Mouse (Mus musculus) midbrain, embryonic 16.5 days (tissue): Measurements from ENCODE around the gene Nin. TPM values are rescaled to one million over a fixed set of nuclear protein-coding genes. Genes with fewer than 3 reads are reported as not detected.

Experiments
- ATAC-seq: fragments of 200-750 bp; cut with Nextera tagmentation; 2 replicates; pipeline ENCODE4 v1.8.0; 2017; ENCODE audit warnings: moderate TSS enrichment
- H3K27ac ChIP-seq: fragments of 300-500 bp; sonication (generic); 2 replicates; pipeline ENCODE4 v1.5.1; 2014; ENCODE audit warnings: mild to moderate bottlenecking, low read length, mixed read lengths
- H3K27me3 ChIP-seq: fragments of 300-500 bp; sonication (generic); 2 replicates; pipeline ENCODE4 v1.6.1; 2014; ENCODE audit warnings: low read depth, low read length, mixed read lengths; ENCODE audit not compliant: control insufficient read depth, insufficient read depth
- H3K36me3 ChIP-seq: fragments of 300-500 bp; sonication (generic); 2 replicates; pipeline ENCODE4 v1.6.1; 2014; ENCODE audit warnings: mild to moderate bottlenecking, low read length, moderate library complexity, mixed read lengths; ENCODE audit not compliant: control insufficient read depth, insufficient read depth
- H3K4me1 ChIP-seq: fragments of 300-500 bp; sonication (generic); 2 replicates; pipeline ENCODE4 v1.6.1; 2014; ENCODE audit warnings: mild to moderate bottlenecking, low read length, mixed read lengths; ENCODE audit not compliant: control insufficient read depth, insufficient read depth
- H3K4me2 ChIP-seq: fragments of 300-500 bp; sonication (generic); 2 replicates; pipeline ENCODE4 v1.6.1; 2014; ENCODE audit warnings: mild to moderate bottlenecking, low read length, mixed read lengths
- H3K4me3 ChIP-seq: fragments of 300-500 bp; sonication (generic); 2 replicates; pipeline ENCODE4 v1.5.1; 2014; ENCODE audit warnings: low read depth, mild to moderate bottlenecking, low read length, moderate library complexity, mixed read lengths
- H3K9ac ChIP-seq: fragments of 300-500 bp; sonication (generic); 2 replicates; pipeline ENCODE4 v1.6.1; 2014; ENCODE audit warnings: low read depth, low read length, mixed read lengths
- H3K9me3 ChIP-seq: fragments of 300-500 bp; sonication (generic); replicated peaks from 2 replicates; pipeline ENCODE4 v1.6.1; 2014; ENCODE audit warnings: mild to moderate bottlenecking, low read length, mixed read lengths; ENCODE audit not compliant: control insufficient read depth, poor library complexity, severe bottlenecking
- whole genome bisulfite sequencing: fragments of 180-500 bp; shearing (Covaris S2); extraction: QIAGEN DNeasy Blood & Tissue Kit; methylation state at CpG from one replicate; pipeline ENCODE4 v1.1.7; 2014; 5-methylcytosine and 5-hydroxymethylcytosine counted together
- polyA plus RNA-seq: library from polyadenylated mRNA; unstranded; fragments of >200 nt; fragmentation: Nextera tagmentation; extraction: Ambion mirVana; gene quantifications from 2 replicates; pipeline ENCODE4 v1.2.1, GENCODE M21; 2015

Nin gene
- polyA plus RNA-seq, 1 experiment from 2014 or later: 14.1 TPM

- H3K4me3 ChIP-seq: no peak overlapping the region
- no peak overlapping the region for H3K9ac ChIP-seq
- H3K4me2 ChIP-seq: no peak overlapping the region
- peaks cover 30% of the 10 kb centered on the region for H3K4me1 ChIP-seq
- H3K27me3 ChIP-seq: no peaks in the 10 kb centered on the region
- no peaks in the 10 kb centered on the region for H3K9me3 ChIP-seq
- H3K27ac ChIP-seq: no peak overlapping the region
- no peaks in the 10 kb centered on the region for H3K36me3 ChIP-seq
- 37% methylated on average over 9 of the region's 9 CpGs for WGBS
- no peak for ATAC-seq
Measured at GRCm38 (mm10) chr12:70067849-70068248, 45.7 kb downstream of the Nin start.

GRCm38 (mm10) chr12:70062114-70062513 lies 51.4 kb downstream of the Nin start:
- H3K36me3 ChIP-seq: no peaks in the 10 kb centered on the region
- H3K27ac ChIP-seq: no peak overlapping the region
- no peak overlapping the region for H3K4me2 ChIP-seq
- no peak overlapping the region for H3K4me3 ChIP-seq
- H3K9ac ChIP-seq: no peak overlapping the region
- 38% methylated on average over 3 of the region's 3 CpGs for WGBS
- no peaks in the 10 kb centered on the region for H3K27me3 ChIP-seq
- no peaks in the 10 kb centered on the region for H3K4me1 ChIP-seq
- no peak for ATAC-seq
- no peaks in the 10 kb centered on the region for H3K9me3 ChIP-seq

GRCm38 (mm10) chr12:70058956-70059851 lies 54.3 kb downstream of the Nin start:
- 72% methylated on average over 14 of the region's 14 CpGs for WGBS
- no peak overlapping the region for H3K4me2 ChIP-seq
- H3K4me3 ChIP-seq: no peak overlapping the region
- H3K27me3 ChIP-seq: no peaks in the 10 kb centered on the region
- peaks cover 12% of the 10 kb centered on the region for H3K36me3 ChIP-seq
- no peaks in the 10 kb centered on the region for H3K4me1 ChIP-seq
- H3K9ac ChIP-seq: no peak overlapping the region
- no peak overlapping the region for H3K27ac ChIP-seq
- H3K9me3 ChIP-seq: no peaks in the 10 kb centered on the region
- ATAC-seq: no peak

GRCm38 (mm10) chr12:70050699-70051098 lies 62.8 kb downstream of the Nin start:
- WGBS: 81% methylated on average over 7 of the region's 7 CpGs
- peaks cover 35% of the 10 kb centered on the region for H3K36me3 ChIP-seq
- no peak overlapping the region for H3K9ac ChIP-seq
- ATAC-seq: no peak
- no peaks in the 10 kb centered on the region for H3K27me3 ChIP-seq
- H3K4me1 ChIP-seq: no peaks in the 10 kb centered on the region
- H3K4me2 ChIP-seq: no peak overlapping the region
- H3K9me3 ChIP-seq: no peaks in the 10 kb centered on the region
- no peak overlapping the region for H3K27ac ChIP-seq
- H3K4me3 ChIP-seq: no peak overlapping the region

GRCm38 (mm10) chr12:70048741-70049140 lies 64.8 kb downstream of the Nin start:
- Histone ChIP-seq H3K27ac (no peak overlapping the region), H3K4me1 (no peaks in the 10 kb centered on the region), H3K4me2 (no peak overlapping the region), H3K27me3 (no peaks in the 10 kb centered on the region), H3K9ac (no peak overlapping the region), H3K4me3 (no peak overlapping the region), H3K9me3 (no peaks in the 10 kb centered on the region), H3K36me3 (peaks cover 21% of the 10 kb centered on the region)
- no peak for ATAC-seq
- WGBS: 85% methylated on average over 9 of the region's 9 CpGs

GRCm38 (mm10) chr12:70047281-70047680 lies 66.2 kb downstream of the Nin start:
- Histone ChIP-seq H3K27me3 (no peaks in the 10 kb centered on the region), H3K9ac (no peak overlapping the region), H3K27ac (no peak overlapping the region), H3K36me3 (peaks cover 26% of the 10 kb centered on the region), H3K4me1 (no peaks in the 10 kb centered on the region), H3K9me3 (no peaks in the 10 kb centered on the region), H3K4me2 (no peak overlapping the region), H3K4me3 (no peak overlapping the region)
- no peak for ATAC-seq
- WGBS: 92% methylated on average over 7 of the region's 7 CpGs

- no peak overlapping the region for H3K4me3 ChIP-seq
Measured at GRCm38 (mm10) chr12:70044353-70044752, 69.2 kb downstream of the Nin start.

GRCm38 (mm10) chr12:70043421-70043820 lies 70.1 kb downstream of the Nin start:
- Histone ChIP-seq H3K9me3 (no peaks in the 10 kb centered on the region), H3K9ac (no peak overlapping the region), H3K4me2 (no peak overlapping the region), H3K4me1 (no peaks in the 10 kb centered on the region), H3K4me3 (no peak overlapping the region), H3K27ac (no peak overlapping the region), H3K36me3 (peaks cover 31% of the 10 kb centered on the region), H3K27me3 (no peaks in the 10 kb centered on the region)
- ATAC-seq: no peak
- 90% methylated on average over 13 of the region's 13 CpGs for WGBS

More at GRCm38 (mm10) chr12:70044353-70044752, 69.2 kb downstream of the Nin start:
- Histone ChIP-seq H3K4me2 (no peak overlapping the region), H3K9ac (no peak overlapping the region), H3K27ac (no peak overlapping the region), H3K9me3 (no peaks in the 10 kb centered on the region), H3K4me1 (no peaks in the 10 kb centered on the region), H3K27me3 (no peaks in the 10 kb centered on the region), H3K36me3 (peaks cover 27% of the 10 kb centered on the region)
- 51% methylated on average over 4 of the region's 4 CpGs for WGBS
- no peak for ATAC-seq

GRCm38 (mm10) chr12:70040981-70041380 lies 72.5 kb downstream of the Nin start:
- WGBS: 78% methylated on average over 6 of the region's 6 CpGs
- Histone ChIP-seq H3K9me3 (no peaks in the 10 kb centered on the region), H3K4me1 (no peaks in the 10 kb centered on the region), H3K27ac (no peak overlapping the region), H3K36me3 (peaks cover 28% of the 10 kb centered on the region), H3K27me3 (no peaks in the 10 kb centered on the region), H3K4me3 (no peak overlapping the region), H3K4me2 (no peak overlapping the region), H3K9ac (no peak overlapping the region)
- ATAC-seq: no peak
